Mouse (Mus musculus) liver, embryonic 14.5 days (tissue): ENCODE results near the gene Celf1.

Experiments used
- CTCF ChIP-seq: IDR thresholded peaks from 2 replicates; pipeline ENCODE4 v1.5.1; 2016; ENCODE audit warnings: antibody characterized with exemption, low read depth, control low read depth
- EP300 ChIP-seq: IDR thresholded peaks from 2 replicates; pipeline ENCODE4 v1.6.1; 2016; ENCODE audit warnings: antibody characterized with exemption, low read depth

DNA sequence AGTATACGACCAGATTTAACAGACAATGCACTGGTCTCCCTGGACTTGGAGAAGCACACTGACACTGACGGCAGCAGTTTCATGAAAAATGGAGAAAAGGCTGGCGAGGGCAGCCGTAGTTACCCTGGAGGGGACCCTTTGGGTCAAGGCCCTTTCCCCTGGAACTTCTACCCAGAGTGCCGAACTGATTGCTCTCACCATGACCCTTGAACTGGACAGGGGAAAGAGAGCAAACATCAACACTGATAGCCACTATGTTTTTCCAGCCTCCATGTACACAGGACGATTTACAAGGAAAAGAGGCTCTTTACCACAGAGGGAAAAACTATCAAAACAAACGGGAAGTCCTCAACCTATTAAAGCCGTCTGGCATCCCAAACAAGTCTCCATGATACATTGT is 8.4 kb upstream of the Celf1 start:
- TF ChIP-seq CTCF, result no peak
- no peak for TF ChIP-seq EP300
